Mouse (Mus musculus): Measurements from ENCODE around the gene Bbs4.

DNA sequence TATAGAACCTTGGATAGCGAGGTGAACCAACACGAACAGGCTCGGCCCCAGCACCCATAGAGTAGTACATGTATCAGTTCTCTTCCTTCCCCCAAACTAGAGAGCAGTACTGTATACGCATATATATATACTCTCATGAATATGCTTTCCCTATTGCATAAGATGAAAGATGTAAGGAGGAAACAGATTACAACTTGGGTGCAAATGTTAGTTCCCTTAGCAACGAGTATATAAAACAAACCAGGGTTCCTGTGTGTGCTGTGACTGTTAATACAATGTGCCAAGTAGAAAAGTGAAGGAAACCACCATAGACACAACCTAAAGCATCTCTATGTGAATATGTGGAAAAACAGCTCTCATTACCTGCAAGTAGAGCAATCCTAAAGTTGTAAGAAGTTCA lies 23.3 kb downstream of the Bbs4 start:
- TF ChIP-seq CTCF (IDR thresholded peaks at IDR 0.05; ENCODE audit: extremely low read depth, insufficient read depth, low read length) (no peak), POLR2A (IDR thresholded peaks at IDR 0.05; ENCODE audit: extremely low read depth, insufficient read depth, low read length) (no peak)
